Mouse (Mus musculus) megakaryocyte progenitor cell, adult 5-6 weeks (primary cell): ENCODE measurements at regions not wholly inside any gene's neighbourhood (a gene's known extent, or its start where the extent isn't known, plus 50 kb on each side); places are given as distances from the start of the nearest gene placed in this dataset.

ENCODE experiments used
- ATAC-seq: replicated peaks from 2 replicates; pipeline ENCODE4 v1.8.0; 2016; ENCODE audit warnings: mild to moderate bottlenecking, moderate TSS enrichment, inconsistent platforms; ENCODE audit not compliant: poor library complexity

DNA sequence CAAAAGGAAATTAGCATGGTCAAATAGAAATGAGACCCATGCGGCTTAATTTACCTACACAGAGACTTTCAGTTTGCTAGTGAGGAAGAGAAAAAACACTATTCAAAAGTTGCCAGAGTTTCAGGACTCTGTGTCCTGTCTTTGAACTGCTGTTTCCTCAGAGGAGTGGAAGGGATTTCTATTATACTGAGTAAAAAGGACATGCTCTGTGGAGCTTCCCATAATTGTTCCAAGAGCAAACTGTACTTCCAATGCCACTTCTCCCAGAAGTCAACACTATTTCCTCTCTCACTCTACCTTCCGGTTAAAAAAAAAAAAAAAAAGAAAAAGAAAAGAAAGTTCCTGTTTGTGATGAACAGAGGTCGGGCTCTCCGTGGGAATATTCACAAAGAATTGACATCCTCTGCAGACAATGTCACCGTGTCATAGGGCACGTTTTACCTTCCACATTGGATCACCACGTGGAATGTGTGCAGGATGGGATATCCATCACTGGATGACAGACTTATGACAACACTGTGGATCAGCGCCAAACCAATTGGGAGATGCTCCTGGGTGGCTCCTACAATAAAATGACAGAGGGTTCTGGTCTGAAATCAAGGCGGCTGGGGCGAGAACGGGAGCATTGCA is 377.5 kb downstream of the Gja1 start:
- ATAC-seq = no peak

DNA sequence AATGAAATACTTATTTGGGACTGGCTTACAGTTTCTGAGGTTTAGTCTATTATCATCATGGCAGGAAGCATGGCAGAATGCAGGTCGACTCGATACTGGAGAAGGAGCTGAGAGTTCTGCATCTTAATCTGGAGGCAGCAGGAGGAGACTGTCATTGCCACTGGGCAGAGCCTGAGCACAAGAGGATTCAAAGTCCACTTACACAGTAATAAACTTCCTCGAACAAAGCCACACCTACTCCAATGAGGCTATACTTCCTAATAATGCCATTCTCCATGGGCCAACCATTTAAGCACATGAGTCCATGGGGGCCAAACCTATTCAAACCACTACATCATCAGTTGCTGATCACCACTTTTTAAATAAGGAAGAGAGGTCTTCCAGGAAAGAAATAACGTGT is 393.5 kb downstream of the Gja1 start:
- no peak for ATAC-seq

DNA sequence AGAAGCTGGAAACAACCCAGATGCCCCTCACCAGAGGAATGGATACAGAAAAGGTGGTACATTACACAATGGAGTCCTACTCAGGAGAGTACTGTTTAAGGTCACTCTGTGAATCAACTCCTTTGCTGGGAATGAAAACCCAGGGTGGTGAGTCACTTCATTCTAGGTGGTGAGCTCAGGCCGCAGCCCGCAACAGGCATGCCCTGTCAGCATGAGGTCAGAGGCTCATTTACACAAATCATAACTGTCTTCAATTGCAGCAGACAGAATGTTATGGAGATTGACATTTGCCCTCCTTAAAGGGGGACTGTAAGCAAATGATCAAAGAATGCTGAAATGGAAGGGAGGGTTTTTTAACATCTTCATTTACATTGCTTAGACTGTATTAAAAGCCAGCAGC is 405.1 kb downstream of the Gja1 start:
- ATAC-seq = no peak

DNA sequence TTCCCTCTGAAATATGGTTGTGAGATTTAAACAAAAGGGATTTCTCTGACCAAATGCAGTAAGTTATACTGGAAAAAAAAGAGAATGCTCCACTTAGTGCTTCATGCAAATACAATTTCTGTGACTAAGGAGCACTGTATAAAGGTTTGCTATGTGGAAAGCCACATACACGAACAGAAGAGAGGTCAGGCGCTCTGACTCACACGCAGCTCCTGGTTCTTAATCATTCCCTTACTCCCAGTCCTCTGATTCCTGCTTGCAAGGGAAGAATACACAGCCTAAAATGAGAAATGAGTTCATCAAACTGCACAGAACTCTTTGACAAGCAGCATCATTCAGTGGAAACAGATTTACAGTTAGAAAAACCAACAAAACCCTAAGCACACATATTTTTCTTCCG is 406.8 kb downstream of the Gja1 start:
- no peak for ATAC-seq

DNA sequence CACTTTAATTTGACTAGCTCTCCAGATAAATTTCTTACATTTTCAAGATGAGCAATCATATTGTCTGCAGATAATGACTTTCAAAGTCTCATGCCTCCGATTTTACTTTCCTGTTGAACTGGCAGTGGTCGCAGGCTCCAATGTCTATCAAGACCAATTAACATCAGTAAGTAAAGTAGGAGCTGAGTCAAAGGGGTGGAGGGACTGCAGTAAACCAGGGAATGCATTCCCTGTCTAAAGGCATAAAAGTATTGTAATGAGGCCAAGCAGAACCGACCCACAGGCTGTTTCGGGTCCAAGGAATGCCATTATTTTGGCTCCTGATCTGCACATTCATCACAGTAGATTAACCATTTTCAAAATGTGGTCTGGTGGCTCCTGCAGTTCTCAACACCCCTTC is 411.0 kb downstream of the Gja1 start:
- no peak for ATAC-seq

DNA sequence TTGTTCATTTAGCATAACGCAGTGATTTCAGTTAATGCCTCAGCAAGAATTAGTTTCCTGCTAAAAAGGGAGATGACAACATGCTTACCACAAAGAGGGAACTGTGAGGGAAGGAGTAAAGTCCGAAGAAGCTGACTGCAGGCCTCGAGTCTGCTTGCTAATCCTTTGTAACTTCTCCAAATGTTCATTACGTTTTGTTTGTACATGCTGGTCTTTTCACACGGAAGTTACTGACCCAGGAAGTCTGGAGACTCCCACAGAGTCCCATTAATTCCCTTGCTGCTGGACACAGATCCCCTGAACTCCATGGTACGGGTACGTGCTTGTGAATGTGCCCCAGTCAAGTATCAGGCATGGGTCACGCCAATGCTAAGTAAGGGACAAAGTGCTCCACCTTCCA is 415.9 kb downstream of the Gja1 start:
- ATAC-seq = peak; percentile 88

DNA sequence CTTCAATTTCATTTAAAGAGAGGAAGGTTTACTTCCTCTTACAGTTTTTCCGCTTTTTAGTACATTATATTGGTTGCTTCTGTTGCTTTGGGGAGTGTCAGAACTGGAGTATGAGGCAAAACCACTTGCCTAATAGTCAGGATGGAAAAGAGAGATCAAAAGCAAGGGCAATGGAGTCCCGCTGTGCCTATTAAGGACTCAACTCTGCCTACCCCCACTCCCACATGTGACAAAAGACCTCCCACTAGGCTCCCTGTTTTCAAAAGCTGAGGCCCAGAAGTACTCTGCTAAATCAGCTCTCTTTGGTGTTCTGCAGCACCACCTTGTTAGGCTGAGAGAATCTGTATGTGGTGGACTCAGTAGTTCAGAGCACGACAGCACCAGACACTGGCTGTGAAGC is 418.3 kb downstream of the Gja1 start:
- peak; percentile 67 for ATAC-seq

DNA sequence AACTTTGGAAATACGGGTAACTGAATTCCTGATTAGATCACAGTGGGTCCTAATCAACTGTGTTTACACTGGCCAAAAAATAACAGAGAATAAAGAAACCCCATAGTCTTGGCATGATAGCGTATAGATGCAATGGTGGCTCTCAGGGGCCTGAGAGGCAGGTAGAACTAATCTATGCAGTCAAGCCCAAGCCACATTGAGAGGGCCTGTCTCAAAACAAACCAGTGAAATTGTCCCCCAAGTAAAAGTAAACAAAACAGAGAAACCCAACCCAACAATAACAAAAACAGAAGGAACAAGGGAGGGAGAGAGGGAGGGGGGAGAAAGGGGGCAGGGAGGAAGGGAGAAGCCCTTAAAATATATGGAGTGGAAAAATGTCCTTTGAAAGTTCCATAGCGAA is 422.2 kb downstream of the Gja1 start:
- ATAC-seq = no peak

DNA sequence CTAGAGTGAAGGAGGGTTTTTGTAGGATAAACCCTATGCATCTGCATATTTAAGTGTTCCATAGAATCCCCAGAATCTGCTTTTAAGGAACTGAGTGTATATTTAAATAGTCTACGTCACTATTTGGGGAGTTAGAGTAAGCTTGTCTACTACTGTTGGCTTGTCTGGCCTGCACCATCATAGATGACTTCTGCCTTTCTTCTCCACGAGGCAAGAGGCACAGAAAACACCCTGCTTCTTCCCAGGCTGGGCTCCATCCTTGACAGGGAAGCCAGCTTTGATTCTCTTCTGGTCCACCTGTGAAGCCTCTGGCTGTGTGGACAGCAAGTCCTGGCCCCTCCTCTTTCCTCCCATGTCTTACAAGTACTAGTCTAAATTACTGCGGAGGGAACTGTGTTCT is 422.6 kb downstream of the Gja1 start:
- ATAC-seq = no peak

DNA sequence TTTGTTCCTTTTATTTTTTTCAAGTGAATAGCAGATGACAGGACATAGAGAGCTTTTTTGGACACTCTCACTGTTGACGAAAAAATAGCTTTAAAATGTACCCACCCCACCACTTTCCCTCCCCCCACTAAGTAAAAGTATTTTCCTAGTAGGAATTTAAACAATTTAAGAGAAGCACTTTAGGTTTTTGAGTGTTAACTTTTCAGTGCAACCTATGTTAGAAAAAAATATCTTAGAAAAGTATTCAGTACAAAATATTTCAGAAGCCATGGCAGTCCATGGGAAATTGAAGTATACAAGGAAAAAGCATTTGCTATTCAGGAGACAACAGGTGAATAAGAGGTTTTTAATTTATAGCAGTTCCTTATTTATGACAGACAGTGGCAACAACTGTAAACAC is 431.9 kb downstream of the Gja1 start:
- no peak for ATAC-seq

DNA sequence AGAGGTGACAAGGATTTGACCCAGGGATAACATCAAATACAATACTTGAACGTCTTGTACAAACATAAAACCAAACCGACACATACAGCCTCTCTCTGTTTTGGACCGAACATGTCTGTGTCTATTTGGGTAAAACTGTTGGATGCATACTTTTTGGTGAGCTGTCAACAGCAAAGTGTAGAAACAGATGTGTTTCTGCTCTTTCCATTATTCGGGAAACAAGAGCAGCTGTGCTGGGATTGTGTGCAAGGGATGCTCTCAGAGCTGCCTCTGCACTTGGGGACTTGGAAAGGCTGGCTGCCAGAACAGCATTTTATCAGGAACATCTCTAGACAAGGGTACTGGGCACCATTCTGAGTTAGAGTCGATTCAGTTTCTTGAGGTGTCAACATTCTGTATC is 445.0 kb downstream of the Gja1 start:
- no peak for ATAC-seq

DNA sequence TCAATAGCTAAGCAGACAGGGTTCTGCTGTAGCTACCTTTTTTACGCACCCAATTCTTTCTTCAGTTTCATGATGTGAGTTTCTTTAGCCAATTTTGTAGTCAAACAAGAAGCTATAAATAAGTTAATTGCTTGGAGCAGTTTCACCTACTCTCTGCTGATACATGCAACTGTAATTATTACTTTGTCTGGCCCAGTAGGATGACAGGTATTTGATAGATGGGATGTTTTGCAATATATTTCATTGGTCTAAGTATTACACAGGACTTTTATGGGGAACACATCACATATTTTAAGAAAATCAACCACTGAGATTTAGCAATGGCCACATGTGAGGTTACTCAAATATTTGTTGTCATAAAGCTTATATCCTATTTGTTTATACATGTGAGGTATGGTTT is 454.2 kb downstream of the Gja1 start:
- ATAC-seq = no peak

DNA sequence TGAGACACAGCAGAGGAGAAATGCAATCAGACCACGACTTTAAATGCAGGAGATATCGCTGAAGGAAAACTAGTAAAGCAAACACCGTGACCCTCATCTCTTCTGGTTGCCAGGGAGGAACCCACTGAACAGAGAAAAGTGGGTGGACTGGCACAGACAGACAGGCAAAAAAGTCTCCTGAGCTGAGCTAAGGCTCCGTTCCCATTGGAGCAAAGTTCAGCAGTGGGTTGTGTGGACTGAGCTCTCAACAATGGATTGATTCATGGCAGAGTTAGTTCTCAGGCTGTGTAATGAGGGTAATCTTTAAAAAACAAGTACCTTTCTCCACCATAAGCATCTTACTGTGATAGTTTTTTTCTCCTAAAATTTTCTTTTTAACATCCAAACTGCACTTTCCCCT is 454.8 kb downstream of the Gja1 start:
- ATAC-seq = no peak

DNA sequence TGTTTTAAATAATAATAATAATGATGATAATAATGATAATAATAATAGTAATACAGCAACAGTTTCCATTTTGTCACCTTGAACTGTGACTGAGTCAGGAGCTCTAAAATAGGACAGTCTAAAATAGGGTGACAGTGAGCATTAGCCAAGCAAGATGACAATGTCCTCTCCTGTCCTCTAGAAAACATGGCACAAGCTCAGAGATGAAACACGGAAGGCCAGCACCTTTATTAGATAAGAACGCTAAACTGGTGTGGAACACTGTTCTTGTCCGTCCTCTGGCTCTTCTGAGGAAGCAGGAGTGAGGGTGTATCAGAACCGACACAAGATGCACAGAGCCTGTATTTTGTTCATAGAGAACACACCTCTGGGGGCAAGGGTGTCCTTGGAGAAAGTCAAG is 459.0 kb downstream of the Gja1 start:
- ATAC-seq = no peak

DNA sequence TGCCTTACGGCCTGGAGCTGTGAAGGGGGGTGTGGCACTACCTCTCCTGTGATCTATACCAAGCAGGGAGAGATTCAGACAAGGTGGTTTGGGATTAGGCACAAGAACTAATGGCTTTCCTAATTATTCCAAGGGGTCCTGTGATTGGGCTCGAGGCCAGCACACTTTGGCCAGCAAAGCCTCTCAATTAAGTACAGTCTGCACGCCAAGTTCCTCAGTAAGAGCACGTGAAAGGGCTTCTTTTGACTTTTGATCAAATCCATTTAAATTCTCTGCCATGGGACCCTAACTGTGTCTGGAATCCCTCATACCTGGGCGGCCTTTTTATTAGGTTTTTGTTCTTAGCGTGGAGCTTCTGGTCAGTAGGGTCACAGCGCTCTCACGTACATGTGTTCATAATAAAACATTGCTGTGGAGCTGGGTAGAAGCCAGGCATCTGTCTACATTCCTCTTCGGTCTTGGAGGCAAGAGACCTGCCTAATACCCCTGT is 461.9 kb downstream of the Gja1 start:
- no peak for ATAC-seq

DNA sequence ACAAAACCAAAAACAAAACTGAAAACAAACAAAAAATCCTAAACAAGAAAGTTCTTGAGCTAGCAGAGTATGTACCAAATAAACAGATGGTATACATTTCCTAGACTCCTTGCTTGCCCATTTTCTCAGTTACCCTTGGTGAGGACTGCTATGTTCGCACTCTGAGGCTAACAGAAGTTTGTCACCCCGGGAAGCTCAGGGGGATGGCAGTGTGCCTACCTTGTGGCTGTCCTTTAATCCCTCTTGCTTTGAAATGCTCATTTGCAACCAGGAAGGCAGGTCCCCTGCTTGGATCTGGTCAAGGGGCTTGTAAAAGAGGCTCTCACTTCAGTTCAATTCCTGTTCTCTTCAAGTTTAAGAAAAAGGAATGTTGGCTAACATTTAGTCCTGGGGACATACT is 462.4 kb downstream of the Gja1 start:
- no peak for ATAC-seq

DNA sequence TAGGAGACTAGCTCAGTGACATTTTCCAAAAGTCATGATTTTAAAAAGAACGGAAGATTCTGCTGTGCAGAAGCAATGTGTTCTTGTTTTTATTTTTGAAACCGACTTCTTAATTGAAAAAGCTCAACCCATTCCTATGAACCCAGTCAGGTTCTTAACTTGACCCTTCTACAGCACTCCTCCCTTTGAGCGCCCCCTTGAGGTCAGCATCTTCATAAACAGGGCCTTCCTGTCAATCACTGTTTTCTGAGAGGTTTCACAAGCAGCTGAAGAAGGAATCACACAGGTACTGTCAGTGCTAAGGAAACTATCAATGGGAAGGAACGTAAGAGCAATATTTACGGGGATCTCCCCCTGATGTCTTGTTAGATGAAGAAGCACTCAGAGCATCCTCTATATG is 463.6 kb downstream of the Gja1 start:
- ATAC-seq = peak; percentile 69; the same call in 1 of the 2 replicates

DNA sequence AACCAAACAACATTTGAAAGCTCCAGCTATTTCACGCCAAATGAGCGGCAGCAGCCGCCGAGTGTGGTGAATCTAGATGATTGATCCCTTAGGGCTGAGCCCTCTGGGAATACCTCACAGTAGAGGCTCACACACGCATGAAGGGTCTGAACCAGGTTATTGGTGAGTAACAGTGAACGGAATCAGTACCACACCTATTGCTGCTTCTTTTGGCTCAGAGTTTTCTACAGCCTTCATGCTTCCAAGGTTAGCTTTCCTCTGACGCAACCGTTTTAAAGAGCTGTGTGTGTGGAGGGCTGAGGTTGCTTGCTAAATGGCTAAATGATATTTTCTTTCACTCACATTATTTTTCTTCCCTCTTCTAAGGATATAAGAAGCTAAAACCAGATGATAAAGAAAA is 464.4 kb downstream of the Gja1 start:
- no peak for ATAC-seq

DNA sequence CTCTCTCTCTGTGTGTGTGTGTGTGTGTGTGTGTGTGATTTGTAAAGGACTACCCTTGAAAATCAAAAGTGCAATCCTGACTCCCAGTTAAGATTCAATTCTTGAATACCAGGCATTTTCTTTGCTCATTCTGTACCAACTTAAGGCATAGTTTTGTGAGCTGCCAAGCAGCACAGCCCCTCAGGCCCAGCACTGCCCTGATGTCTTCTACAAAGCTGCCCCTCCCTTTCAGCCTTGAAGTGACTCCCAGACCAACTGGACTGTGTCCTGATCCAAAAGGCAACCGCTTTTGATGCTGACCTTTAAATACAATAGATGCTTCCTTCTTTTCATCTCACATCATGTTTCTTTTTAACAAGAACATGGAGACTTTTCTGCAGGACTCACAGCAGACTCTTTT is 464.8 kb downstream of the Gja1 start:
- no peak for ATAC-seq

DNA sequence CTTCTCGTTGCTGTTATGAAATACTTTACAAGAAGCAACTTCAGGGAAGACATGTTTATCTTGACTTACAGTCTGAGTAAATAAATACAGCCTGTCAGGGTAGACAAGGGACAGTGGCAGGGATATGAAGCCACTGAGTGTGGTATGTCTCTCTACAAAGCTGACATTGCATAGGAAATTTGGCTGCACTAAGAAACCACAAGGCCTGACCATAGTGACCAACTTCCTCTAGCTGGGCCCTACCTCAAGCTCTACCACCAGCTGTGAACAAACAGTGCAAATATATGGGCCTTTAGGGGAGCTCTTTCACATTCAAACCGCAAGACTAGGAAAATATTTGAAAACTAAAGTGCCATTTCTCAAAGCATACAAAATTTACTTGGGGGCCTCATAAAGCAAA is 475.4 kb downstream of the Gja1 start:
- ATAC-seq = peak; percentile 97

DNA sequence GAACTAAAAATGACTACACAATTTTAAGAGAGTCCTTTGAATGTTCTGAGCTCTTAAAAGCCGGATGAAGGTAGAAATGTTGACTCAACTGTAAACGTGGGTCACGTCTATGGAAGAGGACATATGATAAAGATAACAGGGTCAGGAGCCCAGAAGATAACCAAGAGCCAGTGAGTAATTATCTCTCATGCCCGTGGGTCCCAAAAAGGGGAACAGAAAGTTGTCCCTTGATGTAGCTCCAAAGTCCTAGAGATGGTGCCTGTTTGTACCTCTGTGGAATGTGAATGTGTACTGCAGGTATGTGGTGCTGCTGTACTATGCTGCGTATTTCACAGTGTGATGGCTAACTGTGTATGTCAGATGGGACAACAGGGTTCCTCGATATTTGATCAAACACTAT is 479.1 kb downstream of the Gja1 start:
- ATAC-seq = peak; percentile 59

DNA sequence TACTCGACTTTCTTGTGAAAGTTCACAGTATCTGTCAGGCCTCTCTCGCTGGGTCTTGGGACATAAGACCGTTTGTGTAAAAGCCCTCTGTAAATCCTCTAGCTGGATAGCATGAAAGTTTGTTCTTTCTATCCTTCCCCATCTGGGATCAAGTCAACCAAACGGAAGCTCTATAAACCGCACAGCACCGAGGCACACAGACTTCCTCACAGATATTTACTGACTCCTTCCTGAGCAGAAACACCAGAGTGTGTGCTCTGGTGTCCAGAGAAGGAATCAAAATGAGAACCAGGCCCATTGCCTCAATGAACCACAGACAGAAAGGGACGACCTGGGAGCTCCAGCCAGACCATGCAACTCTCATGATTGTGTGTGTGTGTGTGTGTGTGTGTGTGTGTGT is 502.6 kb downstream of the Gja1 start:
- ATAC-seq = peak; percentile 94

DNA sequence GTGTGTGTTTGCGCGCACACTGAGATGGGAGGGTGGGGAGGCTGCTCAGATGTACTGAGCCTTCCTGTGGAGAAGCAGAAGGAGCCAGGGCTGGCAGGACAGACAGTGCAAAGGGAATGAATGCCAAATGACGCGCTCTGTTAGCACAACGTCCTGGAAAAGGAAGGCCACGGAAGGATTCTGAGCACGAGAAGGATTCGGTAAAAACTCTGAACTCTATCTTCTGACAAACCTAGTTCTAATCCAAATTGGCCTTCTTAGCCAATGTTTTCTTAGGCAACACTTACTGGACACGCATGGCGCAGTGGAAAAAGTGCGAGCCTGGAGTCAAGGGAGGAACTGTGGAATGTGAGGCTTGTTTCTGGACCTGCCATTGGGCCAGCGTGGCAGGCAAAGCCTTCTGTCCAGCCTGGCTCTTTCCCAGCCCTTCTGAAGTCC is 503.0 kb downstream of the Gja1 start:
- peak; percentile 36 for ATAC-seq
